Comparison of ENCODE assay signal across 14 mouse cellular contexts in genomic region chr7:109898911-109899310, GRCm38 (mm10). TPM values are rescaled to one million over a fixed set of nuclear protein-coding genes. Genes with fewer than 3 reads are reported as not detected.
DNase-seq lines count a peak whose midpoint lies in the region; ATAC-seq and TF ChIP-seq lines count a peak whose summit lies in the region.
"Had no signal": no experiment of that assay in that cellular context is flagged by ENCODE, and none has a peak within 500 bp of the region (broad histone marks: within the 10 kb centered on the region; RNA-seq: fewer than 3 reads in every experiment).

No protein-coding gene starts in this region.

- intact Hi-C loops in heart, postnatal 36 days (cut with DNase I) = no loop called here

- DNase-seq in heart, adult 11 months = peak; percentile 90
- DNase-seq in heart, postnatal 36 days = no peak
- peak; percentile 51 for DNase-seq in midbrain, embryonic 11.5 days (ENCODE audit: low spot score, missing footprints)
- no peak for DNase-seq in midbrain, embryonic 10.5 days (ENCODE audit: low spot score)
- peak; percentile 62 for DNase-seq in kidney, adult 9 months
- DNase-seq in left cerebral cortex, adult 9 months (ENCODE audit: low spot score in 2 of 2) = no peak
- DNase-seq in natural killer cell, adult 2 months (ENCODE audit: low spot score in 2 of 2) = no peak
- DNase-seq: cerebellum, adult 11 months; liver had no signal

- H3K4me2 ChIP-seq in midbrain, embryonic 11.5 days = no peak overlapping the region
- H3K4me2 ChIP-seq in intestine, postnatal 0 days (replicated peaks; ENCODE audit: low read depth) = no peak overlapping the region

- ATAC-seq in midbrain, embryonic 11.5 days (ENCODE audit: low FRiP score) = no peak
- ATAC-seq in intestine, postnatal 0 days = no peak
- ATAC-seq: forebrain, embryonic 14.5 days; inflammation-experienced regulatory T-cells, adult 6 months had no signal

- H3K36me3 ChIP-seq in midbrain, embryonic 11.5 days (ENCODE audit: control insufficient read depth, insufficient read depth, low read length) = peaks cover 44% of the 10 kb centered on the region
- H3K36me3 ChIP-seq in midbrain, embryonic 10.5 days = peaks cover 100% of the 10 kb centered on the region
- peaks cover 68% of the 10 kb centered on the region for H3K36me3 ChIP-seq in intestine, postnatal 0 days (ENCODE audit: control insufficient read depth, insufficient read depth)

- TF ChIP-seq CTCF in intestine, postnatal 0 days (IDR thresholded peaks at IDR 0.05; ENCODE audit: low read depth) = no peak

- H3K27ac ChIP-seq in midbrain, embryonic 11.5 days (ENCODE audit: low read depth, low read length) = no peak overlapping the region
- no peak overlapping the region for H3K27ac ChIP-seq in midbrain, embryonic 10.5 days (replicated peaks)
- H3K27ac ChIP-seq in intestine, postnatal 0 days (ENCODE audit: low read depth, low read length) = no peak overlapping the region
- H3K27ac ChIP-seq: hindbrain, embryonic 10.5 days had no signal

- no peak overlapping the region for H3K9ac ChIP-seq in midbrain, embryonic 11.5 days (ENCODE audit: low read length)
- H3K9ac ChIP-seq in intestine, postnatal 0 days (ENCODE audit: low read depth, low read length) = no peak overlapping the region

- H3K9me3 ChIP-seq in midbrain, embryonic 11.5 days (ENCODE audit: control insufficient read depth, low read length) = no peaks in the 10 kb centered on the region
- no peaks in the 10 kb centered on the region for H3K9me3 ChIP-seq in midbrain, embryonic 10.5 days (replicated peaks)
- H3K9me3 ChIP-seq in intestine, postnatal 0 days (ENCODE audit: control insufficient read depth) = no peaks in the 10 kb centered on the region
- H3K9me3 ChIP-seq: hindbrain, embryonic 10.5 days had no signal

- H3K27me3 ChIP-seq in midbrain, embryonic 11.5 days (ENCODE audit: control insufficient read depth, insufficient read depth, low read length) = no peaks in the 10 kb centered on the region
- H3K27me3 ChIP-seq in midbrain, embryonic 10.5 days (ENCODE audit: low read depth, poor library complexity, severe bottlenecking) = no peaks in the 10 kb centered on the region
- H3K27me3 ChIP-seq in intestine, postnatal 0 days (replicated peaks; ENCODE audit: control insufficient read depth, insufficient read depth, low read length) = no peaks in the 10 kb centered on the region

- H3K4me3 ChIP-seq in midbrain, embryonic 11.5 days (ENCODE audit: low read depth, low read length) = no peak overlapping the region
- H3K4me3 ChIP-seq in midbrain, embryonic 10.5 days = no peak overlapping the region
- no peak overlapping the region for H3K4me3 ChIP-seq in intestine, postnatal 0 days (ENCODE audit: low read depth, low read length)
- H3K4me3 ChIP-seq: hindbrain, embryonic 10.5 days had no signal

- no peaks in the 10 kb centered on the region for H3K4me1 ChIP-seq in midbrain, embryonic 11.5 days (ENCODE audit: control insufficient read depth, insufficient read depth, low read length)
- H3K4me1 ChIP-seq in midbrain, embryonic 10.5 days = no peaks in the 10 kb centered on the region
- no peaks in the 10 kb centered on the region for H3K4me1 ChIP-seq in intestine, postnatal 0 days (replicated peaks; ENCODE audit: control insufficient read depth, insufficient read depth, low read length)
- H3K4me1 ChIP-seq: hindbrain, embryonic 10.5 days had no signal

RNA-seq across cellular contexts. Expression of gene Scube2, which starts 33.4 kb away (rescaled TPM):
- 10 to 100 TPM; 19.3 to 21.1 TPM for total RNA-seq in heart, postnatal 36 days (2021)
- polyA plus RNA-seq in midbrain, embryonic 11.5 days (2014; fragmentation: Nextera tagmentation; extraction: Ambion mirVana) = 3.6 and 4.2 TPM in 2 replicates
- 3.8 and 6.7 TPM in 2 replicates for polyA plus RNA-seq in midbrain, embryonic 10.5 days (2016; fragmentation: Nextera tagmentation; extraction: Ambion mirVana)
- 2.6 and 3.2 TPM in 2 replicates for polyA plus RNA-seq in intestine, postnatal 0 days (2015; fragmentation: Nextera tagmentation; extraction: Ambion mirVana)
- total RNA-seq: megakaryocyte progenitor cell, adult 5-6 weeks had no signal
- polyA plus RNA-seq: inflammation-experienced regulatory T-cells, adult 6 months had no signal

Comparison
In these comparisons a context has a peak if more than half of its experiments do, and no peak if none do; other contexts are left out.
1. DNase-seq: peak in heart, adult 11 months (single experiment), midbrain, embryonic 11.5 days (single experiment) and kidney, adult 9 months (single experiment); none in heart, postnatal 36 days (0 of 2), midbrain, embryonic 10.5 days (single experiment), left cerebral cortex, adult 9 months (0 of 2) and natural killer cell, adult 2 months (0 of 2).